Mouse (Mus musculus): ENCODE measurements at regions not wholly inside any gene's neighbourhood (a gene's known extent, or its start where the extent isn't known, plus 50 kb on each side); places are given as distances from the start of the nearest gene placed in this dataset.

DNA sequence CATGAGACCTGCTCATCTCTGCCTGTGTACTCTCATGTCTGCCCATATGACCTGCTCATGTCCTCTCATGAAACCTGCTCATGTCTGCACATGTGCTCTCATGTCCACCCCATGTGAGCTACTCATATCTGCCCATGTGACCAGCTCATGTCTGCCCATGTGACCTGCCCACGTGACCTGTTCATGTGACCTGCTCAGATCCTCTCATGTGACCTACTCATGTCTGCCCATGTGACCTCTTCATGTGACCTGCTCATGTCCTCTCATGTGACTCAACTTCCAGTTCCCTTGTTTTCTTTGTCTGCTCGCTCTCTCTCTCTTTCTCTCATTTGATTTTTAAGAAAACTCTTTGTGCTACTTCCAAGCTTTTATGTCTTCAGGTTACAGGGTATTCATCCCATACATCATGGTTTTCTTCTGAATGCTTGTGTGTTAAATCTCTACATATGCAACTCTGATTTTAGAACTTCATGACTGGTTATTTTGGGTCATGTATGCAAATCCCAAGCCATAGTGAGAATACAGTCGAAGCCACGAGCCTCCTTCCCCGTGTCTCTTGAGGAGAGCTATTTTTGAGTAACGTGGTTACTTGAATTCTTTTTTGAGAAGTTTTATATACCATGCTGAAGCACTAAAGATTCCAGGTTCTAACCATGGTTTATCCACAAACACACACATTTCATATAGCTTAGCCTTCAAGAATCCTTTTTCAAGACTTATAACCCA lies 60.7 kb upstream of the Phactr1 start:
- TF ChIP-seq POLR2A (IDR thresholded peaks at IDR 0.05; ENCODE audit: borderline replicate concordance, control insufficient read depth, low read depth, low read length), result no peak
- TF ChIP-seq CTCF (IDR thresholded peaks at IDR 0.05; ENCODE audit: control insufficient read depth, insufficient read depth, low read length), result no peak
